Mouse (Mus musculus): ENCODE data around the gene C1s2.
"Not testable (repeated sequence)": the region's sequence is repeated elsewhere in the genome, so short reads cannot be mapped to it uniquely, and the experiment has no call there.

Gene C1s2

DNA sequence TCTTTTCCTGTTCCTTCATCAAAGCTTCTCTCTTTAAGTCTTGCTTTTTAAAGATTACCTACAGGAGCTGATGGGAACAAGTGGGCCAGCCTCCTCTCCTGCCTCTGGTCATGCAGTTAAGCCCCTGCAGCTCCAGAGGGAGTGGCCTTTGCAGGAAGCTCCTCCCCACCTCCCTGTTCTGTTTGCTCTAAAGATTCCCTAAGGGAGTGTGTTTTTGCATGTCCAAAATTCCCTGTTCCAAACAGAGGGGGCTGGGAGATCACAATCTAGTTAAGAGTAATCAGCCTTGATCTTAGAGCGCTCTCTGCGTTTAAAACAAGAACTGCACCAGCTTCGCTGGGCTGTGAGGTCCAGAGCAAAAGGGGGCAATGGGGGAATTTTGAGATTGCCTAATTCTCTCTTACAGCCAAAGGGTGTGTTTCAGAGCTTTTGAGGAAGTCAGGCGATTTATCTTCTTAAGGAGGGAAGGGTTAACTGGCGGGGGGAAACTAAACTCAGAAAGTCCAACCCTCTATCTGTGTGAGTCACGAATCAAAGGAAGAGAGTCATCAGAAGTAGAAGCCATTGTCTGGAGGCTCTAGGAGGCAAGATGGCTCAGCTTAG is 1.1 kb upstream of the C1s2 start:
- not testable (repeated sequence) for DNase-seq (ENCODE audit: low spot score)

DNA sequence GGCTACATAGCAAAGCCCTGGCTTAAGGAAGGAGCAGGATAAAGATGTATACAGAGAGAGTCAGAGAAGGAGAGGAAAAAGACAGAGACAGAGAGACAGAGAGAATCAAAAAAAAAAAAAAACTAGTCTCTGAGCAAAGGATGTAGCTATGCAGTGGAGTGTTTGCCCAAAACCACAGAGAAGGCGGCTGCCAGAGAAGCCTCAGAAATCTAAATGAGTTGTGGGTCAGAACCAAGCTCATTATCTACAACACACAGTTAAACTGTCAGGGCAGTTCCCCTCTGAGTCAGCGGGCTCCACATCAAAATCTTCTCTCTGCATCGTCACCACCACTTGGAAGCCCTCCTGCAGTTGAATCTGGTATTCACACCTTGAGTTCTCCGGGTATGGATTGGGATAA is 5.1 kb downstream of the C1s2 start:
- no peak for DNase-seq (ENCODE audit: low spot score)

DNA sequence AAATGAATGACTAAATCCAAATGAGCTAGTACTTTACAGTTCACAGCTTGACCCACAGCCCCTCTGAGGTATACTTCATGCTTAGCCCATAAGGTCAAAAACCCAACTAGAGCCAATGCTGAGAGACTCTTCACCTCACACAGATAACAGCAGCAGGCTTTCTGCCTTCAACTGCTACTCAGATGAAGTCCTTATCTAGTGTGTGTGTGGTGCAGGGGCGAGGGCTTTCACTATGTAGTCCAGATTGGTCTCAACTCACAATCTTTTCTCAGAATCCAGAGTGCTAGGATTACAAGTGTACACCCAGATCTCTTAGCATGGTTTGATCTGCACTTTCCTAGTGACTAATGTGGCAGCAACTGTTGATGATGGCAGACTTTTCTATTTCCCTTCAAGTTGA is 9.7 kb downstream of the C1s2 start:
- not testable (repeated sequence) for DNase-seq (ENCODE audit: low spot score)

DNA sequence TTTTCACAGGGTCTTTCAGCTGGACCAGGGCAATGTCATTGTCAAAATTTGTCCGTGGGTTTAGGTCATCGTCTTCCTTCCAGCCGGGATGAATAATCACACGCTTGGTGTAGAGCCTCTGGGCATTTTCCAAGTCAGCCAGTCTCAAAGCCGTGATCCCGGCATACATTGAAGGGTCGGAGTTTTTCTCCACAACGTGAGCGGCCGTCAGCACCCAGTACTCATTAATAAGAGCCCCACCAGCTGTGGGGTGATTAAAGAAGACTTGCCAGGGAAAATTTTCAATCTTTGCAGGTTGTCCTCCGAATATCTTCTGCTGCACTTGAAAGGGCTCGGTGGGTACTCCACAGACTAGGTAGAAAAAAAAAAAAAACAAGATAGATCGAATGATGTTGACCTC is 10.3 kb downstream of the C1s2 start:
- DNase-seq (ENCODE audit: low spot score), result no peak

DNA sequence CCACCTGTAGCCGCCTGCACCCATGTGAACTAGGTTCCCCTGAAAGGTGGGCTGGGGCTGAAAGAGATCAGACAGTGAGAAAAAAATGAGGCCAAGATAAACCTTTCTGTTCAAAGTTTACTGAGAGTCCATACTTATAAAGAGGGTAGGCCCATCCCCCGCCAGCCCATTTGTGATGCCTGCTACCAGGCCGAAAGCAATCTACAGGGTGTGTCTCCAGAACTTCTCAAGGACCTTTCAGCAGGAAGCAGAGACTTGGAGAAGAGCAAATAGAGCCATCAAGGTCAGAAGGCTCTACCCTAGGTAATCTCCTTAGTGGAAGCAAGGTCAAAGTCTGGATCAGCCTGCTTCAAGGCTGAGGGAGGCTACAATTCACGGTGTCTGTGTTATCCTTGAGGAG is 33.9 kb downstream of the C1s2 start:
- no peak for DNase-seq (ENCODE audit: low spot score)

DNA sequence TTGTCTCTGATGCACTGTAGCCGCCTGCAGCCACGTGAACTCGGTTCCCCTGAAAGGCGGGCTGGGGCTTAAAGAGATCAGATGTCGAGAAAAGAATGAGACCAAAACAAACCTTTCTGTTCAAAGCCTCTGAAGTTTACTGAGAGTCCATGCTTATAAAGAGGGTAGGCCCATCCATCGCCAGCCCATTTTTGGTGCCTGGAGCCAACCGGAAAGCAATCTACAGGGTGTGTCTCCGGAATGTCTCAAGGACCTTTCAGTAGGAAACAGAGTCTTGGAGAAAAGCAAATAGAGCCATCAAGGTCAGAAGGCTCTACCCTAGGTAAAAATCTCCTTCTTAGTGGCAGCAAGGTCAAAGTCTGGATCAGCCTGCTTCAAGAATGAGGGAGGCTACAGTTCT is 42.8 kb downstream of the C1s2 start:
- DNase-seq (ENCODE audit: low spot score), result no peak

DNA sequence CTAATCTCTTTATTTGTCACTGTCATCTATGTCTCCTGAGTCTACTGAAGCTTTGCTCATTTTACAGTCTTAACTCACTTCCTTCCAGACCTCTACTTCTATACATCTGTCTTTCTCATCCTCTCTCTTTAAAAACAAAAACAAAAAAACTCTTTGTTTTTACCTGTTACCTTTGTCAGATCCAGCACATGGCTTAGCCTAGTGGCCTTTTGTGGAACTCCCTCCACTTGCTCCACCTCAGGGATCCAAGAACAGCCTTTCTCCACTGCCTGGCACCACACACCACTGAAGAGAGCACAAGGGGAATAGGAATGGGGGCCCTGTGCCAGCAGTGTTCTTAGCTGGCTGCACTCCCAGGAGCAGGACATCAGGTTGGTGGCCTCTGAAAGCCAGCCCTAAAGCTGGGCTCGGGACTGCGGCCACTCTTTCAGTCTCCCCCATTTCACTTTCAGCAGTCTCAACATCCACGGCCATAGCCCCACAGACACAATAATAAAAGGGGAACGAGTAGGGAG is 43.6 kb downstream of the C1s2 start:
- DNase-seq (ENCODE audit: low spot score), result no peak

DNA sequence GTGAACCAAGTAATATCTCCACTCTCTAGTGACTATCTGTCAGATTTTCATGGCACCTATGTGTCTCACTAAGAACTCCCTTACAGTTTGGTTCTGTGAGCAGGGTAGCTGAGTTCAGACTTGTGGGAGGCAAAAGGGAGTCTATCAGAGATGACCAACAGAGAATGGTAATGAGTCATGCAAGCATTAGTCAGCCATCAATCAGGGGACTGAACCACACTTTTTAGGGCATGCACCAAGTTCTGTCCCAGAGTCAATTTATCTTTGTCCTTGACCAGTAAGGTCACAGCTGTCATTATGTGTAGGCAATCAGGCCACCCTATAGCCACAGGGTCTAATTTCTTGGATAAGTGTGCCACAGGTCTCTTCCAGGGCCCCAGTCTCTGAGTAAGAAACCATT is 47.1 kb downstream of the C1s2 start:
- no peak for DNase-seq (ENCODE audit: low spot score)

DNA sequence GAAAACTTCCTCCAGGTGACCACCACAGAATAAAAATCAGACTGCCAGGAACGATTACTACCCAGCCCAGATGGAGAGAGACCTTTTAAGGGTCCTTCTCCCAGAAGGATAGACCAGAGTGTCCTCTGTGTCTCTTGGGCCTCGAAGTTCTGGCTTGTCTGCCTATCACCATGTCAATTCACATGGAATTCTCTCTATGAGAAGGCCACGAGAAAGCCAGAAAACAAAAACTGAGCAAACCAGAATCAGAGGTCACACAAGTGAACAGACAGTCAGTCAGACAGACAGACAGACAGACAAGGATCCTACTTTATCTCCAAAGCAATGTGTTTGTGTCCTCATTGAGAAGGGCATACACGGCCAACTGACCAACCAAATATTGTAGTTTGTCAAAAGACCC is 49.6 kb downstream of the C1s2 start:
- no peak for DNase-seq (ENCODE audit: low spot score)

DNA sequence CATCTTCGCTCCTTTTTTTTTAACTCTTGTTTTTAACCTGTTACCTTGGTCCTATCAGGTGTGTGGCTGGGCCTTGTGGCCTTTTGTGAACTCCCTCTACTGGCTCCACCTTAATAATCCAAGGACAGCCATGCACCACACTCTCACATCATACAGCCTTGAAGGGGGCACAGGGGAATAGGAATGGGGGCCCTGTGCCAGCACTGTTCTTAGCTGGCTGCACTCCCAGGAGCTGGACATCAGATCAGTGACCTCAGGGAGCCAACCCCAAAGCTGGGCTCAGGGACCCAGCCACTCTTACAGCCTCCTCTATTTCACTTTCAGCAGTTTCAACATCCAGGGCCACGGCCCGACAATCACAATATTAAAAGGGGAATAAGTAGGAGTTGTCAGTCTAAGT is 50.1 kb downstream of the C1s2 start:
- DNase-seq (ENCODE audit: low spot score), result no peak

DNA sequence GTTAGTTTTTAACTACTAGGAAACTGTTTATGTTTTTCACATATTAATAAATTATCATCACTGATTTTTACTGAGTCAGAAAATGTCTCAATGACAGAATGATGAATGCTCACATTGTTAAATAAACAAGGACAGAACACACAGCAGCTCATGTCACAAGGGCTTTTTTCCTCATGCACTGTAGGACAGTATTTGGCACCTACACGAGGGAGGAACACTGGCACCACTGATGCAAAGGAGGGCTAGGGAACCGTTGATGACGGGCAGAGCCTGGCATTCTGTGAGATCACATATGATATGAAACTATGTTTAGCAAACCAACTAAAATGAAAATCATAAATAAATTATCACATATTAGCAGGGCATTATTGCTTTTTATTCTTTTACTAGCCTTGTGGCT is 51.0 kb downstream of the C1s2 start:
- no peak for DNase-seq (ENCODE audit: low spot score)

DNA sequence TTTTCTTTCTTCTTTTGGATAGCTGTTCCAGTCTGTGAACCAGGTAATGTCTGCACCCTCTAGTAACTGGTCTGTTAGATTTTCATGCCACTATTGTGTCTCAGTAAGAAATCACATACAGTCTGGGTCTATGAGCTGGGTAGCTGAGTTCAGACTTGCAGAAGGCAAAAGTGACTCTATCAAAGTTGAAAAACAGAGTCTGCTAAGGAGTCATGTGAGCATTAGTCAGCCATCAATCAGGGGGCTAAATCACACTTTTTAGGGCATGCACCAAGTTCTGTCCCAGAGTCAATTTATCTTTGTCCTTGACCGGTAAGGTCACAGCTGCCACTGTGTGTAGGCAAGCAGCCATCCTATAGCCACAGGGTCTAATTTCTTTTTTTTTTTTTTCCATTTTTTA is 53.7 kb downstream of the C1s2 start:
- DNase-seq (ENCODE audit: low spot score), result no peak

DNA sequence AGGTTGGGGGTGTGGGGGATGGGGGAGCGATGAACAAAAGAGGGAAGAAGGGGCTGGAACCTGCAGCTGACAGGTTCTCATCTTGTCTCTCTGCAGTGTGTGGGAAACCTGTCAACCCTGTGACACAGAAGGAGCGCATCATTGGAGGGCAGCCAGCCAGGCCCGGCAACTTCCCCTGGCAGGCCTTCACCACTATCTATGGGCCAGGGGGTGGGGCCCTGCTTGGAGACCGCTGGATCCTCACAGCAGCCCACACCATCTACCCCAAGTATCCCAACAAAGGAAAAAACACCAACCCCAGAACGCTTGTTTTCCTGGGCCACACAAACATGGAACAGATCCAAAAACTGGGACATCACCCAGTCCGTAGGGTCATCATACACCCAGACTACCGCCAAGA is 55.7 kb downstream of the C1s2 start:
- not testable (repeated sequence) for DNase-seq (ENCODE audit: low spot score)

DNA sequence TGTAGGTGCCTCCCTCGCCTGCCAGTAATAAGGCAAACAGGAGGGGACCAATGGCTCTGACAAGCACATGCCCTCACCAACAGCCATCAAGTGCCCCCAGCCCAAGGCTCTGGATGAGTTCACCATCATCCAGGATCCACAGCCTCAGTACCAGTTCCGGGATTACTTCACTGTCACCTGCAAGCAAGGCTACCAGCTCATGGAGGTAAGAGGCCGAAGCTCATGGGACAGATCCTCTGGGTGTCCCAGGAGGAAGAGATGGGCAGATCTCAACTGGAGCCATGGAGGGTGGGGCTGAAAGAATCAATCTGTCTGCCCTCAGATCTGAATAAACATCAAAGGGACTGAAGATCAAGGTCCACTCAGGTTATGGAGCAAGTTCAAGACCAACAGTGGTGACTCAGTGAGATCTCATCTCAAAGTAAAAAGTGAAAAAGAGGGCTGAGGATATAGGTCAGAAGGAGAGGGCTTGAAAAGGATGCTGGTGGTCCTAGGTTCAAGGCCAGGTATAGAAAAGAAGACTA is 60.7 kb downstream of the C1s2 start:
- DNase-seq (ENCODE audit: low spot score), result not testable (repeated sequence)
